Mouse (Mus musculus) G1E (cell line): ENCODE data around the gene Chd9. TPM values are rescaled to one million over a fixed set of nuclear protein-coding genes. Genes with fewer than 3 reads are reported as not detected.
A peak's percentile ranks its signal among the peaks of the same experiment; 100 is the strongest.

Experiments
- ATAC-seq: 2 replicates; pipeline ENCODE4 v1.8.0; 2016; ENCODE audit warnings: mild to moderate bottlenecking; ENCODE audit not compliant: insufficient number of reproducible peaks, poor library complexity, low FRiP score, severe bottlenecking; ENCODE audit errors: extremely low read depth
- DNase-seq: peaks from one replicate; pipeline ENCODE4 v3.0.0; 2012; ENCODE audit warnings: low spot score
- H3K27me3 ChIP-seq: 2 replicates; pipeline ENCODE4 v1.6.1; 2012; ENCODE audit warnings: mild to moderate bottlenecking, low read length, inconsistent platforms; ENCODE audit not compliant: insufficient read depth
- H3K36me3 ChIP-seq: replicated peaks from 2 replicates; pipeline ENCODE3; 2012; ENCODE audit warnings: mild to moderate bottlenecking, inconsistent platforms
- H3K4me1 ChIP-seq: 2 replicates; pipeline ENCODE4 v1.6.1; 2012; ENCODE audit warnings: low read depth, low read length, inconsistent platforms, mixed read lengths; ENCODE audit not compliant: insufficient read depth
- H3K4me3 ChIP-seq: 2 replicates; pipeline ENCODE4 v1.5.1; 2012; ENCODE audit warnings: low read depth, mild to moderate bottlenecking, inconsistent platforms, low read length, moderate library complexity, mixed read lengths
- H3K9me3 ChIP-seq: replicated peaks from 2 replicates; pipeline ENCODE4 v1.6.1; 2012; ENCODE audit warnings: inconsistent platforms
- CTCF ChIP-seq: IDR thresholded peaks from 2 replicates; pipeline ENCODE4 v1.5.1; 2012; ENCODE audit warnings: low read depth, low read length, inconsistent platforms, mixed read lengths
- GATA1 ChIP-seq: IDR thresholded peaks from 2 replicates; pipeline ENCODE4 v1.6.1; 2012; ENCODE audit warnings: borderline replicate concordance, low read length, inconsistent platforms, mixed read lengths
- GATA2 ChIP-seq: IDR thresholded peaks from 2 replicates; pipeline ENCODE4 v1.6.1; 2012; ENCODE audit warnings: low read depth, low read length, inconsistent platforms, borderline replicate concordance
- POLR2AphosphoS5 ChIP-seq: IDR thresholded peaks from 2 replicates; pipeline ENCODE4 v1.6.1; 2012; ENCODE audit warnings: low read depth, low read length, inconsistent platforms; ENCODE audit not compliant: insufficient replicate concordance
- TAL1 ChIP-seq: conservative IDR thresholded peaks from 2 replicates; pipeline ENCODE4 v1.6.1; 2012; ENCODE audit warnings: low read depth, low read length, inconsistent platforms, mixed read lengths
- polyA plus RNA-seq: library from polyadenylated mRNA; stranded (reverse); fragments of >175 nt; gene quantifications from 2 replicates; pipeline ENCODE4 v1.2.3, GENCODE M21; 2012
- total RNA-seq, 2 experiments: library from RNA; stranded (forward) in 1 of 2; stranded (reverse) in 1 of 2; fragments of 200-1000 nt in 1 of 2; fragments of >200 nt in 1 of 2; fragmentation: Nextera tagmentation in 1 of 2; gene quantifications; 2 replicates each; pipeline ENCODE4 v1.2.3; 2014 to 2017

Chd9 gene
- total and polyA plus RNA-seq, 3 experiments = 2.0 to 85.3 (median 26.9) TPM

GRCm38 (mm10) chr8:90876722-90877429, 48.7 kb downstream of the Chd9 start:
- H3K36me3 ChIP-seq = no peaks in the 10 kb centered on the region

DNA sequence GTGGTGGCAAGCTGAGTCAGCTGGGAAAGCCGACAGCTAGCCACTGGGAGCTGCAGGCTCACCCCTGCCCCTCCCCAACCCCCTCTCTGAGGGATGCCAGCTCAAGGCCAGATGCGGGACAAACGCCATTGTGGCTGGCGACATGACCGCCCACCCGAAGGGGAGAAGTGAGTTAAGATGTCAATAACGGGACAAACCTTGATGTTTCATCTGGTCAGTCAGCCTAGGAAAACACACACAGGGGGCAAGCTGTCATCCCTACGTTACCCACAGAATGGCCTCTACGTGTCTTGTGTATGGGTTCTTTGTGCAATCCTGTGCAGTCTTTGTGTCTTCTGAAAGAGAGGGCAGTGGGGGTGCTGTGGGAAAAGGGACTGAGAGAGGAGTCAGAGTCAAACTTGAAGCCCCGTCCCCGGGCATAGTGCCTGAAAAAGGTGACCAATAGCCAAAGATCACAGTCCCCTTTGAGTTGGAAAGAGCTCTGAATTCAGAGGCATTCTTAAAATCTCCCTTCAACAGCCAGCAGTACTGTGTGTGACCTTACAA, 49.4 kb downstream of the Chd9 start:
- H3K4me3 ChIP-seq = no peak overlapping the region; the same call in 1 of the 2 replicates
- DNase-seq (no peak), ATAC-seq (no peak)
- H3K4me1 ChIP-seq = peaks cover 13% of the 10 kb centered on the region
- H3K27me3 ChIP-seq = peaks cover 23% of the 10 kb centered on the region
- no peaks in the 10 kb centered on the region for H3K36me3 ChIP-seq
- TF ChIP-seq GATA2 (no peak), GATA1 (no peak), POLR2AphosphoS5 (no peak), TAL1 (no peak), CTCF (no peak)
- H3K9me3 ChIP-seq = no peaks in the 10 kb centered on the region

More at GRCm38 (mm10) chr8:90876722-90877429, 48.7 kb downstream of the Chd9 start:
- Histone ChIP-seq H3K4me1 (peaks cover 13% of the 10 kb centered on the region), H3K9me3 (no peaks in the 10 kb centered on the region), H3K27me3 (peaks cover 17% of the 10 kb centered on the region), H3K4me3 (no peak overlapping the region; the same call in 1 of the 2 replicates)
- DNase-seq (no peak), ATAC-seq (peak; percentile 19; the same call in 1 of the 2 replicates)
- TF ChIP-seq GATA1 = no peak
- no peak for TF ChIP-seq POLR2AphosphoS5
- no peak for TF ChIP-seq TAL1
- no peak for TF ChIP-seq GATA2
- TF ChIP-seq CTCF = no peak

- no peak for DNase-seq
- Histone ChIP-seq H3K4me3 (no peak overlapping the region), H3K36me3 (no peaks in the 10 kb centered on the region), H3K4me1 (peaks cover 13% of the 10 kb centered on the region), H3K27me3 (peaks cover 23% of the 10 kb centered on the region), H3K9me3 (no peaks in the 10 kb centered on the region)
- TF ChIP-seq GATA1 (no peak), GATA2 (no peak), POLR2AphosphoS5 (no peak), CTCF (no peak), TAL1 (no peak)
- ATAC-seq = no peak
Measured at GRCm38 (mm10) chr8:90878551-90878950, 50.4 kb downstream of the Chd9 start.

DNA sequence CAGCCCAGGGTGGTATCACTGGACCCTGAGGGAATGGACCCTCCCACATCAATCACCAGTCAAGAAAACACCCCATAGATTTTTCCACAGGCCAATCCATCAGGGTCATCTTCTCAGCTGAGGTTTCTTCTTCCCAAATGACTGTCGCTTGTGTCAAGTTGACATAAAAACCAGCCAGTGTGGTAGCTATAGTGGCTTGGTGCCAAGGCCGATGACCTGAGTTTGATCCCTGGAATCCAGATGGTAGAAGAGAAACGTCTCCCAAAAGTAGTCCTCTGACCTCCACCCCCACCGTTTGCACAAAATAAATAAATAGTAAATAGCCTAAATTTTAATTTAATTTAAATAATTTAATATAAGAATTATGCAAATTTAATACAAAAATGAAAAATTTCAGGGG, 51.9 kb downstream of the Chd9 start:
- DNase-seq (no peak), ATAC-seq (no peak)
- TF ChIP-seq GATA2 (no peak), POLR2AphosphoS5 (no peak), GATA1 (no peak), CTCF (no peak), TAL1 (no peak)
- Histone ChIP-seq H3K4me1 (peaks cover 13% of the 10 kb centered on the region), H3K9me3 (no peaks in the 10 kb centered on the region), H3K36me3 (no peaks in the 10 kb centered on the region), H3K4me3 (no peak overlapping the region), H3K27me3 (peaks cover 23% of the 10 kb centered on the region)

GRCm38 (mm10) chr8:90881181-90881580, 53.0 kb downstream of the Chd9 start:
- Histone ChIP-seq H3K9me3 (no peaks in the 10 kb centered on the region), H3K36me3 (no peaks in the 10 kb centered on the region), H3K4me1 (peaks cover 13% of the 10 kb centered on the region), H3K4me3 (no peak overlapping the region), H3K27me3 (peaks cover 22% of the 10 kb centered on the region)
- DNase-seq (no peak), ATAC-seq (no peak)
- TF ChIP-seq GATA1 = no peak
- TF ChIP-seq TAL1 = no peak
- TF ChIP-seq GATA2 = no peak
- TF ChIP-seq CTCF = no peak
- no peak for TF ChIP-seq POLR2AphosphoS5

DNA sequence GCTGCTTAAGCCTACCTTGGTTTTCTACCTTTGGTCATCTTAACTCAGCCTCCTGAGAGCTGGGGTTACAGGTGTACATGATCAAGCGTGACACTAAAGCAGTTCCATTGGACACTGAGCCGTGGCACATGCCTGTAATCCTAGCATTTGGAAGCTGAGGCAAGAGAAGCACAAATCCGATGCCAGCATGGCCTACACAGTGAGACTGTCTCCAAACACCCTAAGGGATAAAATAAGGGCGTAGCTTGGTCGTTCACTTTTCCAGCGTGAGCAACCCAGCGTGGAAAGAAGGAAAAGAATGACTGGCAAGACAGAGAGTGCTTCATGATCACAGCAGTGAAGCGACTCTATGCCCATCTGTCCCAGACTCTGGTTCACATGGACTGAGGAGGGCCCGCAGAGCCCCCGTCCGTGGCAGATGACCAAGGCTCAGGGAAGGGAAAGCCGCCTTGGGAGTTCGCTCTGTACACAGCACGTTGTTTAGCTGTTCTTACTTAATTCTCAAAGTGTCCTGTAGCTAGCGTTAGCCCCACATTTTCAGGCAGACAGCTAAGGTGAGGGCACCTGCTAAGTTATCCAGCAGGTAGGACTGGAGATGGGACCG, 54.0 kb downstream of the Chd9 start:
- ATAC-seq (no peak), DNase-seq (no peak)
- TF ChIP-seq GATA2 (no peak), TAL1 (no peak), CTCF (no peak), GATA1 (no peak), POLR2AphosphoS5 (no peak)
- Histone ChIP-seq H3K9me3 (no peaks in the 10 kb centered on the region), H3K4me1 (peaks cover 11% of the 10 kb centered on the region), H3K4me3 (no peak overlapping the region), H3K27me3 (peaks cover 12% of the 10 kb centered on the region), H3K36me3 (no peaks in the 10 kb centered on the region)
